Mouse (Mus musculus): Measurements from ENCODE around the gene 2210016L21Rik. TPM values are rescaled to one million over a fixed set of nuclear protein-coding genes. Genes with fewer than 3 reads are reported as not detected.

Gene 2210016L21Rik
- 1.1 TPM for polyA plus RNA-seq (2014; fragmentation: Illumina TruSeq; extraction: RNeasy Lipid Tissue Mini Kit (QIAGEN cat#74804); ENCODE audit: low read depth, low replicate concordance)

GRCm38 (mm10) chr5:114942074-114942765 is at the start of gene 2210016L21Rik:
2210016L21Rik (plus strand) TSS chr5:114942158.

DNA sequence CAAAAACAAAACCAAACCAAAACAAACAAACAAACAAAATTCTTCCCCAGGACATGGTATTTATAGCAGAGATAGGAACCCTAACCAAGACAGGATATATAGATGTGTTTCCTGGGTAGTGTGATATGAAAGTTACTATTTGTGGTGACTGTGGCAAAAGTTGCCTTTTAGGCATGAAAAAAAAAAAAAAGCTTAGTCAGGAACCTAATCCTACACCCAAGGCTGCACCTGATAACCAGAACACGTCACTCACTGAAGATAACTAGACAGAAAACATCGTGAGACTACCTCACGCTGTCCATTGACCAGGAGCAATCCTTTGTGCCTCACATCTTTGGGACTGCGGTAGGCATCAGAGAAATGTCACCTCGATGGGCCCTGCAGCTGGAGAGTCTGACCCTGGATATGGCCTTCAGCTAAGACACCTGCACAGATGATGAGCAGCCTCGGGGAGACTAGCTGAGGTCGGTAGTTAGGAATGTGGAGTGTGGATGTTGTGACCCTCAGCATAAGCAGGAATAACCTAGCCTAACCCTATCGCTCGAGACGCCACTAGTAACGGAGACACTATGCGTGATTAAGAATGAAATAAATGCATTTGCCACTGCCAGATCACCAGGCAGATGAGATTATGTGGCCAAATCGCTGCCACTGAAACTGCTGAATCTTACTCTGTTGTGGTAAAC is 45.1 kb upstream of the 2210016L21Rik start, which contains the start of gene Oasl2:
Oasl2 (plus strand) TSS at position 249 of the 686 bp plus-strand sequence.

GRCm38 (mm10) chr5:114922998-114923473 is 18.9 kb upstream of the 2210016L21Rik start, which contains the start of gene Oasl1:
Oasl1 (plus strand) TSS chr5:114923240.

GRCm38 (mm10) chr5:114970824-114971227 is 28.9 kb downstream of the 2210016L21Rik start, which contains the start of gene Hnf1a:
Hnf1a (minus strand) TSS chr5:114971094.

Other genes starting within 250 kb of the 2210016L21Rik start
- 0.56 TPM for gene Tchp, start 234.4 kb upstream of the 2210016L21Rik start, polyA plus RNA-seq (2014; fragmentation: Illumina TruSeq; extraction: RNeasy Lipid Tissue Mini Kit (QIAGEN cat#74804); ENCODE audit: low read depth, low replicate concordance)
- gene Ankrd13a, start 167.5 kb upstream of the 2210016L21Rik start, polyA plus RNA-seq (2014; fragmentation: Illumina TruSeq; extraction: RNeasy Lipid Tissue Mini Kit (QIAGEN cat#74804); ENCODE audit: low read depth, low replicate concordance) = 11.6 TPM
- gene Git2, start 166.6 kb upstream of the 2210016L21Rik start, polyA plus RNA-seq (2014; fragmentation: Illumina TruSeq; extraction: RNeasy Lipid Tissue Mini Kit (QIAGEN cat#74804); ENCODE audit: low read depth, low replicate concordance) = 5.6 TPM
- gene 1500011B03Rik, start 118.7 kb upstream of the 2210016L21Rik start, polyA plus RNA-seq (2014; fragmentation: Illumina TruSeq; extraction: RNeasy Lipid Tissue Mini Kit (QIAGEN cat#74804); ENCODE audit: low read depth, low replicate concordance) = 1.9 TPM
- not detected for gene 4930519G04Rik, start 88.5 kb upstream of the 2210016L21Rik start, polyA plus RNA-seq (2014; fragmentation: Illumina TruSeq; extraction: RNeasy Lipid Tissue Mini Kit (QIAGEN cat#74804); ENCODE audit: low read depth, low replicate concordance)
- gene Gm9936, start 83.5 kb upstream of the 2210016L21Rik start, polyA plus RNA-seq (2014; fragmentation: Illumina TruSeq; extraction: RNeasy Lipid Tissue Mini Kit (QIAGEN cat#74804); ENCODE audit: low read depth, low replicate concordance) = not detected
- gene Oasl2, start 45.2 kb upstream of the 2210016L21Rik start, polyA plus RNA-seq (2014; fragmentation: Illumina TruSeq; extraction: RNeasy Lipid Tissue Mini Kit (QIAGEN cat#74804); ENCODE audit: low read depth, low replicate concordance) = 8.3 TPM
- gene Oasl1, start 18.9 kb upstream of the 2210016L21Rik start, polyA plus RNA-seq (2014; fragmentation: Illumina TruSeq; extraction: RNeasy Lipid Tissue Mini Kit (QIAGEN cat#74804); ENCODE audit: low read depth, low replicate concordance) = 1.8 TPM
- gene Hnf1a, start 28.9 kb downstream of the 2210016L21Rik start, polyA plus RNA-seq (2014; fragmentation: Illumina TruSeq; extraction: RNeasy Lipid Tissue Mini Kit (QIAGEN cat#74804); ENCODE audit: low read depth, low replicate concordance) = 0.42 TPM
- gene Sppl3, start 69.0 kb downstream of the 2210016L21Rik start, polyA plus RNA-seq (2014; fragmentation: Illumina TruSeq; extraction: RNeasy Lipid Tissue Mini Kit (QIAGEN cat#74804); ENCODE audit: low read depth, low replicate concordance) = 10.8 TPM
- gene Gm10401, start 156.1 kb downstream of the 2210016L21Rik start, polyA plus RNA-seq (2014; fragmentation: Illumina TruSeq; extraction: RNeasy Lipid Tissue Mini Kit (QIAGEN cat#74804); ENCODE audit: low read depth, low replicate concordance) = not detected
- 11.7 TPM for gene Acads, start 177.2 kb downstream of the 2210016L21Rik start, polyA plus RNA-seq (2014; fragmentation: Illumina TruSeq; extraction: RNeasy Lipid Tissue Mini Kit (QIAGEN cat#74804); ENCODE audit: low read depth, low replicate concordance)
- 4.4 TPM for gene Unc119b, start 192.8 kb downstream of the 2210016L21Rik start, polyA plus RNA-seq (2014; fragmentation: Illumina TruSeq; extraction: RNeasy Lipid Tissue Mini Kit (QIAGEN cat#74804); ENCODE audit: low read depth, low replicate concordance)
- gene Mlec, start 216.0 kb downstream of the 2210016L21Rik start, polyA plus RNA-seq (2014; fragmentation: Illumina TruSeq; extraction: RNeasy Lipid Tissue Mini Kit (QIAGEN cat#74804); ENCODE audit: low read depth, low replicate concordance) = 26.9 TPM

Data from liver, adult 10 weeks (tissue).